Mouse (Mus musculus) adrenal gland (tissue): ENCODE results near the gene Olfr1222.
"Not testable (repeated sequence)": the region's sequence is repeated elsewhere in the genome, so short reads cannot be mapped to it uniquely, and the experiment has no call there.

Source experiments
- intact Hi-C: fragments of 180-260 bp; cut with DNase I; formaldehyde crosslinking; loops from one replicate; pipeline ENCODE4 v1.15.1; 2025
- long read RNA-seq, 2 experiments: library from polyadenylated mRNA; unstranded; transcript quantifications; one replicate each; pipeline ENCODE4 v2.0.0; 2020; ENCODE audit warnings: borderline replicate concordance in 1 of 2; ENCODE audit not compliant: insufficient replicate concordance in 1 of 2

Olfr1222 gene
- long read RNA-seq, experiment 1 = 0 reads
- long read RNA-seq, experiment 2 = 0 reads

DNA sequence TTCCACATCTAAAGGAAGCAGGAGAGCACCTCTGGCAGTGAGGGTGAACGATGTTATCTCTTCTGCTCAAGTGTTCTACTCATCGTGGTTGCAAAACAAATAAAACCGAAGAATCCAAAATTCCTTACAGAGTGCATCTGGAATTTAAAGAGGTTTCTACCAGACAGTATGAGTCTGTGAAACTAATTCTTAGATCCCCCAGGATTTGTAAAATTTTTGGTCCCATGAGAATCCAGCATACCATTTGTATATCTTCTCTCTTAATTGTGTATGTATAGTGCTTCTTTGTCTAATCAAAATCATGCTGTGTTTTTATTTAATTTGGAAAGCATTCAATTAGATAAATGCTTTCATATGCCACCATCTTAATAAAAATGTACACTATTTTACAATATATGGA lies at the start of gene Olfr1222:
TSS of gene Olfr1222 (minus strand) at position 101 of the 400 bp plus-strand sequence.
- intact Hi-C loops = no loop called here

DNA sequence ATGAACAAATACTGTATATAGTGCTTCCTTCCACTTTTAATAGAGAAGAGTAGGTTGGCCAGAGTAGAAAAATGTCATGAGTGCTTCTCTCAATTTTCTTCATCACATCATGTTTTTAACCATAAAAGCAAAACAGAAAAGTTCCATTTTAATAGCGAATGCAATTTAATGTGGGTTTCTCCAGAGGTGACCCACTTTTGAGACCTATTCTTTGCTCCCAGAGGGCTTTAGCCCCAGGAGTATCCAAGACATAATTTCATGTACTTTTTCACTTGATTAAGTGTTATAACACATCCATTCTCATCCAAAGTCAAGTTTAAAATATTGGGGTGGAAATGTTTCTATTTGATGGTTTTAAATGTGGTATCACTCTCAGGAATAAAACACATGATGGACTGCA lies 41.7 kb upstream of the Olfr1222 start, which contains the start of gene Olfr1225:
TSS of gene Olfr1225 (minus strand) at position 101 of the 400 bp plus-strand sequence.
- intact Hi-C loops = no loop called here

DNA sequence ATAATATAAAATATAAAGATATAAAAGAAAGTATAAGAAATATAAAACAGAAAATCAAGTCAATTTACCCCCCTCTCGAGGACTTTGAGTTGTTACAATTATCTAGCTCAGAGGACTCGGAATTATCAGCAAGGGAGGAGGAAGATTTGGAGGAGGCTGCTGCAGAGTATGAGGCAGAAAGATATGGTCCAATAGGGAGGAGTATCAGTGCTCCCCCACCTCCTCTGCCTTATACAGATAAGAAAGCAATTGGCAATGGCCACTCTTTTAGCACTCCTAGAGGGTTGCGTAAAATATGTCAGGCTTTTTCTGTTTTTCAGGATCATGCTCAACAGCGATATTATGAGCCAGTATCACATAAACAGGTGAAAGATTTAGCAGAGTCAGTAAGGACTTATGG lies 31.9 kb upstream of the Olfr1222 start:
- intact Hi-C loops = not testable (repeated sequence)

DNA sequence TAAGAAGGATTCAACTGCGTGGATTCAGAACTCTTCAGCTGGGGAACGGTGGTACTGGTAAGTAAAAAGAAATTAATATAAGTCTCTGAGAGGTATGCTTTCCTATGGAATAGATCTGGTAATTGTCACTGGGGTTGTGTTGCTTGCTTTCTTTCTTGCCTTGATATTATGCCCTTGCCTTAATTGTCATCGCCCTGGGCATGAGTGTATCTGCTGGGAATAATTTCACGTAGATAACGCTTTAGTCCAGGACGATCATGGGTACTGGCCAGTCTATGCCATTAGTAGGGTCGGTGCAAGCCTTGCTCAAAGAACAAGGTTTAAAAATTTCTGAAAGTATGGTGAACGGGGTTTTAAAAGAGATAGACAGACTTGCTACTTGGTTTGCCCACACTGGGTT lies 31.1 kb upstream of the Olfr1222 start, which contains the start of gene Olfr1224-ps1:
TSS of gene Olfr1224-ps1 (minus strand) at position 101 of the 400 bp plus-strand sequence.
- intact Hi-C loops = not testable (repeated sequence)

DNA sequence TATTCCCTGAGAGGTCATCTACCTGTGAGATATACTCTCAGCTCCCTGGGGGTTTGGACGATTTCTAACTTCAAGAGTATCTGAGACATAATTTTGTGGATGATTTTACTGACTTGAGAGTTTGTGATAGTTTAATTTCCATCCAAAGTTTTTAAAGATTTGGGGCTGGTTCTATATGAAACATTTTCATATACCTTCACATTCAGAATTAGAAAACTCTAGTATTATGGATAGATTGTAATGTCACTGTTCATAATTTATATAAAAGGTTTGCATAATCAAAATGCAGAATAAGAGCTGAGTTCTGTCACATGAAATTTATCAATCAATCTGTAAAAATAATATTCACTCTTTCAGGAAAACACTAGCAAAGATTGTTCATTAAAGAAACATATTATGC lies 18.6 kb upstream of the Olfr1222 start, which contains the start of gene Olfr1223:
TSS of gene Olfr1223 (minus strand) at position 101 of the 400 bp plus-strand sequence.
- intact Hi-C loops = no loop called here

DNA sequence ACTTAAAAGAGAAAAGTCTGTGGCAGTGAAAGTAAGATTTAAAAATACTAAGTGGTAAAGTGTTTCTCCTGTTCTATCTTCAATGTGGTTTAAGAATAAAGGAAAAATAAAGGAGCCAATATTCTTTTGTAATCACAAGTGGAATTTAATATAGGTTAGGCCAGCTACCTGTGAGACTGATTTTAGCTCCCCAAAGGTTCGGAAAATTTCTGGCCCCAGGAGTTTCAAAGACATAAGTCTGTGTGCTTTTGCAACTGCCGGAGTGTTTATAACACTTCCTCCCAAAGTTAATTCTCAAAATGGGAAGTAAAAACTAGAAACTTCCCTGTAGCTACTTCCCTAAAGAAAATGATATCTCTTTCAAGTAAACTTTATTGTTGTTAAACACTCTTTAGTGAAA lies 15.7 kb downstream of the Olfr1222 start, which contains the start of gene Olfr1221:
TSS of gene Olfr1221 (minus strand) at position 101 of the 400 bp plus-strand sequence.
- intact Hi-C loops = no loop called here

DNA sequence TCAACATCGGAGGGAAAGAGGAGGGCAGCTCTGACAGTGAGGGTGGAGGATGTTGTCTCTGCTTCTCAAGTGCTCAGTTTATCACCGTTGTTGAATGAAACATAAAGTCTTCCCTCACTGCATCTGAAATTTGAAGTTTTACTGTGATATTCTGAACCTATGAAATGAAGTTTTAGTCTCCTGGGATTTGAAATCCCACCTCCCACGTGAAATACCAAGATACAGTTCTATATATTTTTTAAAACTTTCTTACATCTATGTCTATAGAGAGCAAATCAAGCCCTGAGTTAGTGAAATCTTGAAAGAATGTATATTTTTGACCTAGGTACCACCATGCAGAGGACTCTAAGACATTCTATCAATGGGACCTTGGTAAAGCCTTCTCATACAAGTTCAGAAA lies 26.1 kb downstream of the Olfr1222 start, which contains the start of gene Olfr1220:
TSS of gene Olfr1220 (minus strand) at position 101 of the 400 bp plus-strand sequence.
- intact Hi-C loops = no loop called here

DNA sequence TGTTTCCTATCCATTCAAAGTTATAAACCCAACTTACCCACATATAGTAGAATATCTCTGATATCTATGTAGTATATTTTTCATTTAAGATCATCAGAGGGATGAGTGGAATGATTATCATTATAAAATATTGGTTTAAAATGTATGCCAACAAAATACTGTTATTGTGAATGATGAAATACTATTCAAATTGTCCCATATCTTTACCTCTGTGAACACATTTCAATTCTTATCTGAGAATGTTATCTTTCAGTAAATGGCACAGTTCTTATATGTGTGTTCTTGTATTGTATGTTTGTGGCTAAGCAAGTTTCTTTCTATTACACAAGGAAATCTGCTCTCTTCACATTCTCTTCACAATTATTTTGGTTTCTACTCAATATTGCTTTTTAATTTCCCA lies 27.2 kb downstream of the Olfr1222 start:
- intact Hi-C loops = no loop called here

DNA sequence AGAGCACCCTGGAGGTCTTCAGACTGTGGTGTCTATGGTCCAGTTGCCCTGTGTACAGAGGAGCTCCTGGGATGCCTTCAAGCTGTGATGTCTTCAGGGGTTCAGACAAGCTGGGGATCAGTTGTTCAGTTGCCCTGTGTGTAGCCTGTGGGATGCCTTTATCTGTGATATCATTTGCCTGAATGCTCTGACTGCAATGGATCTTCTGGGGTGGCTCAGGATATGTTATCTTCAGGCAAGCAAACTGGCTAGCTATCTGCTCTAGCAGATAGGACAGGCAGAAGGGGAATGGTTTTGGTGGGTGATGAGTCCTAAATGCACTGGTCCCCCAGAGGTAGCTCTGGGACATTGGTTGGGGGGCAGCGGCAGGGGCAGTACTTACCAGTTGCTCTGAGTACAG lies 39.0 kb downstream of the Olfr1222 start:
- intact Hi-C loops = no loop called here

DNA sequence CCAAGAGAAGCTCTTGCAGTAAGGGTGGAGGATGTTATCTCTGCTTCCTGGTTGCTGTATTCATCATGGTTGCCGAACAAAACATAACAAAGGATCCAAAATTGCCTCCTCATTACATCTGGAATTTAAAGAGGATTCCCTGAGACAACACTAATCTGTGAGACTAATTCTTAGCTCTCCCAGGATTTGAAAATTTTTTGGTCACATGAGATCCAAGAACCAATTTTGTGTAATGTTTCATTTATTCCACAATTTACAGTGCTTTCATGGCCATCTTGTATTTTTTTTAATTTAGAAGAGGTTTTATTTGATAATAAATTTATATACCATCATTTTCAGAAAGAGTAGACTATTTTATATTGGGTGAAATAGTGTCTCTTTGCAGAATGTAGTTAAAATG lies 49.4 kb downstream of the Olfr1222 start, which contains the start of gene Olfr1219:
TSS of gene Olfr1219 (minus strand) at position 101 of the 400 bp plus-strand sequence.
- intact Hi-C loops = no loop called here

DNA sequence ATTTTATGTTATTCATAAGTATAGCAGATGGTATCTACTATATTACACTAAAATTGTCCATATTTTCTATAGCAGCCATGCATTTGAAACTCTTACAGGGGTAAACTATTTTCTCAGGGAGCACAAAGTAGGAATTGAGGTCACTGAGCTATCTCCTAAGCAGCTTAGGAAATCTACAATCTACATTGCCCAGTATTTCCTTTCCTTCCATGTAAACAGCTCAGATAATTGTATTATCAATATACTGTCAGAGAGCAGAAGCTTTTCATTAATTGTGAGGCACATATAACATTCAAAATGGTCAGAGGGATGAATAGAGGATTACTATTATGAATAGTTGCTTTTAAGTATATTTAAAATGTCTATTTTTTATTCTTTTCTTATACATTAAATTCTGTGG lies 51.4 kb downstream of the Olfr1222 start:
- intact Hi-C loops = no loop called here
